Mouse (Mus musculus) ES-Bruce4 (cell line): Measurements from ENCODE around the gene C2cd4b. TPM values are rescaled to one million over a fixed set of nuclear protein-coding genes. Genes with fewer than 3 reads are reported as not detected.

Experiments used
- H3K27ac ChIP-seq: 2 replicates; pipeline ENCODE4 v1.5.1; 2012; ENCODE audit warnings: low read length, inconsistent platforms; ENCODE audit not compliant: insufficient read depth
- H3K27me3 ChIP-seq: 2 replicates; pipeline ENCODE4 v1.6.1; 2012; ENCODE audit warnings: mild to moderate bottlenecking, low read length, inconsistent platforms; ENCODE audit not compliant: control insufficient read depth, poor library complexity, insufficient read depth, severe bottlenecking
- H3K36me3 ChIP-seq: 2 replicates; pipeline ENCODE4 v1.6.1; 2012; ENCODE audit warnings: inconsistent platforms, mild to moderate bottlenecking, low read length, moderate library complexity; ENCODE audit not compliant: control insufficient read depth, poor library complexity, insufficient read depth, severe bottlenecking
- H3K4me1 ChIP-seq: one replicate; pipeline ENCODE4 v1.8.1; 2011; ENCODE audit warnings: low read length; ENCODE audit not compliant: control insufficient read depth, insufficient read depth
- H3K4me3 ChIP-seq: 2 replicates; pipeline ENCODE4 v1.5.1; 2011; ENCODE audit warnings: low read depth, mild to moderate bottlenecking, low read length
- H3K9ac ChIP-seq: 2 replicates; pipeline ENCODE4 v1.6.1; 2012; ENCODE audit warnings: low read depth, mild to moderate bottlenecking, inconsistent platforms; ENCODE audit not compliant: poor library complexity, severe bottlenecking
- H3K9me3 ChIP-seq: replicated peaks from 2 replicates; pipeline ENCODE4 v1.6.1; 2012; ENCODE audit warnings: mild to moderate bottlenecking, low read length, inconsistent platforms; ENCODE audit not compliant: control insufficient read depth, poor library complexity, insufficient read depth, severe bottlenecking
- CTCF ChIP-seq: IDR thresholded peaks from one replicate; pipeline ENCODE4 v1.8.1; 2011; ENCODE audit warnings: low read depth, low read length
- EP300 ChIP-seq: IDR thresholded peaks from 2 replicates; pipeline ENCODE4 v1.6.1; 2011; ENCODE audit warnings: low read depth, low read length; ENCODE audit not compliant: insufficient read depth
- POLR2A ChIP-seq: IDR thresholded peaks from one replicate; pipeline ENCODE4 v1.8.1; 2011; ENCODE audit warnings: low read length; ENCODE audit not compliant: insufficient read depth
- polyA plus RNA-seq: library from polyadenylated mRNA; stranded (reverse); fragments of >200 nt; gene quantifications from 2 replicates; pipeline ENCODE4 v1.2.4, GENCODE M21; 2011; ENCODE audit warnings: low read depth; ENCODE audit not compliant: missing spikeins, insufficient read depth, insufficient read length

The C2cd4b gene
- polyA plus RNA-seq, 1 experiment: not detected

DNA sequence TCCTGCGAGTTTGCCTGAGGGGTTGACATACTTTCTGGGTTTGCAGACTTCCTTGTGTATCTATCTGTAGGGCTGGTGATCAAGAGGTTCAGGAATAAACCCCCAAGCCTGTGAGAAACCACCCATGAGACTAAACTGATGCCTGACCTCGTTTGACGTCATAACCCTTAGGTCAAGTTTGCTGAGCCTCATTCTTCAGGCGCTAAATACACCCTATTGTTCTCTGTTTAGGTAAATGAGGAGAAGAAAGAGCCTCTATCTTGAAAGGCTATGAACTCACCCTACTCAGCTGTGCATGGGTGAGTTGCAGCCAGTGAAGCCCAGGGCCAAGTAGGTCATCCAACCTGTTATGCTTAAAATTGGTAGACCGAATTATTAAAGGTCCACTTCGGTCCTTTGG is 23.5 kb downstream of the C2cd4b start:
- TF ChIP-seq EP300: no peak
- TF ChIP-seq CTCF: no peak
- no peak for TF ChIP-seq POLR2A
- H3K36me3 ChIP-seq: no peaks in the 10 kb centered on the region
- H3K9ac ChIP-seq: no peak overlapping the region
- H3K4me1 ChIP-seq: no peaks in the 10 kb centered on the region
- H3K27ac ChIP-seq: no peak overlapping the region
- H3K27me3 ChIP-seq: no peaks in the 10 kb centered on the region
- no peak overlapping the region for H3K4me3 ChIP-seq
- H3K9me3 ChIP-seq: no peaks in the 10 kb centered on the region

GRCm38 (mm10) chr9:67783464-67783863 is 24.2 kb downstream of the C2cd4b start:
- Histone ChIP-seq H3K4me3 (no peak overlapping the region), H3K9me3 (no peaks in the 10 kb centered on the region), H3K27ac (no peak overlapping the region), H3K27me3 (no peaks in the 10 kb centered on the region), H3K4me1 (no peaks in the 10 kb centered on the region), H3K9ac (no peak overlapping the region), H3K36me3 (no peaks in the 10 kb centered on the region)
- TF ChIP-seq EP300: no peak
- TF ChIP-seq CTCF: no peak
- TF ChIP-seq POLR2A: no peak

DNA sequence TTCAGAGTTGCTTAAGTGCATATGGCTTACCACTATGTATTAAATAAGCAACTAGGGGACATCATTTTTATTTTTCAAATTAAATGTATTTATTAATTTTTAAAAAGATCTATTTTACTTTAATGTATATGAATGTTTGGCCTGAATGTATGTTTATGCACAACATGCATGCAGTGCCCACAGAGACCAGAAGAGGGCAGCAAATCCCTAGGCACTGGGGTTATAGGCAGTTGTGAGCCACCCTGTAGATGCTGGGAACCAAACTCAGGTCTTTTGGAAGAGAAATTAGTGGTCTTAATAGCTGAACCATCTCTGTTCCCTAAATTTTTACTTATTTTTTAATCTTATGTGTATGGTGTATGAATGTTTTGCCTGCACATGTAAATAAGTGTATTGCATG is 24.7 kb downstream of the C2cd4b start:
- TF ChIP-seq CTCF (peak; percentile 56), EP300 (no peak)
- no peaks in the 10 kb centered on the region for H3K36me3 ChIP-seq

GRCm38 (mm10) chr9:67786311-67786710 is 27.1 kb downstream of the C2cd4b start:
- Histone ChIP-seq H3K4me3 (no peak overlapping the region), H3K27ac (no peak overlapping the region), H3K27me3 (no peaks in the 10 kb centered on the region), H3K4me1 (no peaks in the 10 kb centered on the region), H3K9ac (no peak overlapping the region), H3K9me3 (no peaks in the 10 kb centered on the region), H3K36me3 (no peaks in the 10 kb centered on the region)
- TF ChIP-seq EP300: no peak
- no peak for TF ChIP-seq CTCF
- TF ChIP-seq POLR2A: no peak

More for the DNA sequence above, 24.7 kb downstream of the C2cd4b start:
- no peak overlapping the region for H3K27ac ChIP-seq
- no peak overlapping the region for H3K4me3 ChIP-seq
- no peak overlapping the region for H3K9ac ChIP-seq
- no peaks in the 10 kb centered on the region for H3K27me3 ChIP-seq
- no peaks in the 10 kb centered on the region for H3K4me1 ChIP-seq
- H3K9me3 ChIP-seq: no peaks in the 10 kb centered on the region

DNA sequence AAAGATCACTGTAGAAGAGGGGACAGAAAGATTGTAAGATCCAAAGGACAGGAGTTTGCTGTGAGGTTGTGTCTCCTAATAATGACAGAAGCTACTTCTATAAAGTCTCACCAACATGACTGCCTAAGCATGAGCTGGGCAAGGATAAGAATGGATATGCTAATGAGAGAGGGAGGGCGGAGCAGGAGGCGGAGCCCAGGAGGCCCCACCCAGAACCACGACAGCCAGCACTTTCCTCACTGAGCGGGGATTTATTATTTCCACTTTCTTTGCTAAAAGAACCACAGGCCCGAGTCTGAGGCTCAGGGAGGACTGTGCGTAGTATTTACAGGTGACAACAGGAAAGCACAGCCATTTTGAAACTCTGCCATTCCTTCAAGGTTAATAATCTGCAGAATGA is 28.4 kb downstream of the C2cd4b start:
- Histone ChIP-seq H3K4me1 (no peaks in the 10 kb centered on the region), H3K4me3 (peak overlapping the region; percentile 45; the same call in 1 of the 2 replicates), H3K27me3 (no peaks in the 10 kb centered on the region), H3K27ac (no peak overlapping the region), H3K9ac (no peak overlapping the region), H3K9me3 (no peaks in the 10 kb centered on the region), H3K36me3 (no peaks in the 10 kb centered on the region)
- TF ChIP-seq EP300 (no peak), POLR2A (no peak), CTCF (no peak)

- Histone ChIP-seq H3K4me1 (no peaks in the 10 kb centered on the region), H3K27ac (no peak overlapping the region), H3K4me3 (no peak overlapping the region), H3K9ac (no peak overlapping the region), H3K27me3 (no peaks in the 10 kb centered on the region), H3K9me3 (no peaks in the 10 kb centered on the region), H3K36me3 (no peaks in the 10 kb centered on the region)
- no peak for TF ChIP-seq POLR2A
- TF ChIP-seq EP300: no peak
- no peak for TF ChIP-seq CTCF
Observed at GRCm38 (mm10) chr9:67792405-67792804, 33.2 kb downstream of the C2cd4b start.
